Mouse (Mus musculus) left cerebral cortex, adult 8-10 months (tissue): ENCODE results near the gene Izumo2. TPM values are rescaled to one million over a fixed set of nuclear protein-coding genes. Genes with fewer than 3 reads are reported as not detected.

Source experiments
- DNase-seq, 2 experiments: peaks; one replicate each; pipeline ENCODE4 v3.0.0; 2022; ENCODE audit warnings: low spot score in 2 of 2
- total RNA-seq, 4 experiments: library from RNA; stranded (reverse); gene quantifications; 2 replicates each; pipeline ENCODE4 v1.2.4; 2022

The Izumo2 gene
- total RNA-seq, 4 experiments from 2014 or later = not detected

- no peak for DNase-seq
These were observed 48.6 kb downstream of the Izumo2 start for GRCm38 (mm10) chr7:44757164-44757563.

- no peak for DNase-seq
These were observed 51.8 kb downstream of the Izumo2 start for GRCm38 (mm10) chr7:44760366-44760765.

DNA sequence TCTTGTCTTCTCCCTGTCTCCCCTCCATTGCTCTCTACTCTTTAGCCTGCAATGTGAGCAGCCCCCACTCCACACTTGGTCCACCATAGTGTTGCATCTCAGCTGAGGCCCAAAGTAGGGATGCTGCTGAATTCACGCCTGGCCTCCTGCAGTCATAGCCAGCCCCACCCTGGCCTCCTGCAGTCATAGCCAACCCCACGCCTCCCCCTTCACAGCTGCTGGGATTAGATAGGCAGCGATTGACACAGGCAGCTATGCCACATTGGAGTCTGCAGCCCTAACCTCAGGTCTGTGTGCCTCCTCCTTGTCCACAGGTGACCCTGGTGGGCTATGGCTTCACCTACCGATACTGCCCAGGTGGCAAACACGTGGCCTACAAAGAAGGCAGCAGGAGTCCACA, 59.6 kb downstream of the Izumo2 start:
- DNase-seq = no peak

Other genes with a start within 250 kb of the Izumo2 start
- gene Aspdh, start 243.4 kb upstream of the Izumo2 start, total RNA-seq = 1 to 10 TPM; 5.2 to 9.7 (median 6.4) TPM
- 10 to 100 TPM; 84.0 to 90.6 (median 87.5) TPM for gene Josd2, start 240.8 kb upstream of the Izumo2 start, total RNA-seq
- 100 to 1,000 TPM; 186 to 208 (median 193) TPM for gene Emc10, start 212.2 kb upstream of the Izumo2 start, total RNA-seq
- gene Fam71e1, start 212.2 kb upstream of the Izumo2 start, total RNA-seq = 10 to 100 TPM; 19.7 to 22.5 (median 20.8) TPM
- gene Mybpc2, start 184.1 kb upstream of the Izumo2 start, total RNA-seq = 1 to 10 TPM in 2 of 4 experiments, under 1 TPM in 2; 0.63 to 2.2 (median 1.4) TPM
- gene Spib, start 176.7 kb upstream of the Izumo2 start, total RNA-seq = under 1 TPM in 1 of 4 experiments, not detected in 3; 0.22 TPM
- gene Pold1, start 159.9 kb upstream of the Izumo2 start, total RNA-seq = 10 to 100 TPM; 10.5 to 13.8 (median 12.8) TPM
- gene Nr1h2, start 154.8 kb upstream of the Izumo2 start, total RNA-seq = 10 to 100 TPM; 61.1 to 71.4 (median 64.3) TPM
- not detected for gene Napsa, start 136.4 kb upstream of the Izumo2 start, total RNA-seq
- gene Kcnc3, start 118.1 kb upstream of the Izumo2 start, total RNA-seq = 10 to 100 TPM; 85.4 to 98.3 (median 97.3) TPM
- 10 to 100 TPM; 26.2 to 34.1 (median 29.1) TPM for gene Myh14, start 37.9 kb upstream of the Izumo2 start, total RNA-seq
- gene Vrk3, start 39.7 kb downstream of the Izumo2 start, total RNA-seq = 10 to 100 TPM; 26.8 to 33.5 (median 30.9) TPM
- gene Zfp473, start 42.3 kb downstream of the Izumo2 start, total RNA-seq = under 1 TPM; 0.23 to 0.55 (median 0.42) TPM
- 10 to 100 TPM; 28.7 to 31.4 (median 30.2) TPM for gene Nup62, start 107.3 kb downstream of the Izumo2 start, total RNA-seq
- 1 to 10 TPM; 2.1 to 8.4 (median 5.8) TPM for gene Il4i1, start 107.6 kb downstream of the Izumo2 start, total RNA-seq
- gene Atf5, start 107.9 kb downstream of the Izumo2 start, total RNA-seq = 10 to 100 TPM; 23.8 to 26.8 (median 24.2) TPM
- 10 to 100 TPM; 53.8 to 68.8 (median 64.7) TPM for gene Akt1s1, start 140.2 kb downstream of the Izumo2 start, total RNA-seq
- 10 to 100 TPM; 76.4 to 88.3 (median 82.2) TPM for gene Tbc1d17, start 140.3 kb downstream of the Izumo2 start, total RNA-seq
- 10 to 100 TPM; 23.9 to 27.0 (median 24.4) TPM for gene Pnkp, start 148.4 kb downstream of the Izumo2 start, total RNA-seq
- 100 to 1,000 TPM; 277 to 305 (median 293) TPM for gene Ptov1, start 161.0 kb downstream of the Izumo2 start, total RNA-seq
- gene Med25, start 184.0 kb downstream of the Izumo2 start, total RNA-seq = 10 to 100 TPM; 80.5 to 97.9 (median 88.4) TPM
- 10 to 100 TPM; 21.8 to 28.6 (median 24.0) TPM for gene Fuz, start 187.3 kb downstream of the Izumo2 start, total RNA-seq
- gene Ap2a1, start 220.8 kb downstream of the Izumo2 start, total RNA-seq = 100 to 1,000 TPM; 312 to 359 (median 323) TPM
- gene Tsks, start 234.5 kb downstream of the Izumo2 start, total RNA-seq = 1 to 10 TPM; 2.0 to 2.5 (median 2.2) TPM